Mouse (Mus musculus): ENCODE data around the gene Kif18b.

- TF ChIP-seq POLR2A (IDR thresholded peaks at IDR 0.05; ENCODE audit: insufficient read length, low read depth): no peak
- TF ChIP-seq TCF12 (IDR thresholded peaks at IDR 0.05; ENCODE audit: insufficient read depth, poor library complexity, severe bottlenecking): no peak
- TF ChIP-seq MYOG (IDR thresholded peaks at IDR 0.05; ENCODE audit: control insufficient read depth in 1 of 3, insufficient read depth in 1 of 3, insufficient read length in 2 of 3, low read depth in 2 of 3): no peak
- no peak for TF ChIP-seq TCF3 (IDR thresholded peaks at IDR 0.05; ENCODE audit: insufficient read length, low read depth)
- no peak for TF ChIP-seq E2F4 (IDR thresholded peaks at IDR 0.05; ENCODE audit: insufficient read depth)
- TF ChIP-seq CEBPB (IDR thresholded peaks at IDR 0.05; ENCODE audit: insufficient read depth, poor library complexity, severe bottlenecking): no peak
These were observed 45.4 kb downstream of the Kif18b start for GRCm38 (mm10) chr11:102879558-102879957.
